Mouse (Mus musculus): ENCODE data around the gene Mmp23. TPM values are rescaled to one million over a fixed set of nuclear protein-coding genes. Genes with fewer than 3 reads are reported as not detected.

The Mmp23 gene
- polyA plus RNA-seq, 1 experiment from 2014 or later = 26.1 TPM

DNA sequence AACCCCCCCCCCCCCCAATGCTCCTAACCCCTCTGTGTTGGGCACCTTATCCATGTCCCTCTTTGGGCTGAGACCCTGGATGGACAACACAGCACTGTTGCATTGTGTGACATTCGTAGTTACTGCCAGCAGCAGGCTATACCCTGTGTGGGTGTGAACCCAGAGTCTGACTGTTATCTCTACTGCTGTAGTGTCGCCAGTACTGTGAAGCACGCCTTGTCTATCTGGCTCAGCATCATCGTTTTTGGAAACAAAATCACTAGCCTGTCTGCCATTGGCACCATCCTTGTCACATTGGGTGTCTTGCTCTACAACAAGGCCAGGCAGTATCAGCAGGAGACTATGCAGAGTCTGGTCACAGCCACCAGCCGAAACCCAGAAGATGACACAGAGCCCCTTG is 34.9 kb downstream of the Mmp23 start:
- Histone ChIP-seq H3K4me2 (no peak overlapping the region), H3K4me1 (no peaks in the 10 kb centered on the region), H3K9me3 (no peaks in the 10 kb centered on the region), H3K27ac (no peak overlapping the region), H3K4me3 (no peak overlapping the region), H3K36me3 (peaks cover 81% of the 10 kb centered on the region), H3K9ac (no peak overlapping the region), H3K27me3 (no peaks in the 10 kb centered on the region)
- ATAC-seq (ENCODE audit: insufficient number of reproducible peaks, insufficient read depth, low FRiP score, low TSS enrichment, low read depth) = no peak
- 96% methylated on average over 5 of the region's 5 CpGs for WGBS

- WGBS = 95% methylated on average over 3 of the region's 3 CpGs
- H3K9me3 ChIP-seq = no peaks in the 10 kb centered on the region
- H3K4me3 ChIP-seq = no peak overlapping the region
- no peaks in the 10 kb centered on the region for H3K4me1 ChIP-seq
- ATAC-seq (ENCODE audit: insufficient number of reproducible peaks, insufficient read depth, low FRiP score, low TSS enrichment, low read depth) = no peak
- H3K9ac ChIP-seq = no peak overlapping the region
- H3K27me3 ChIP-seq = no peaks in the 10 kb centered on the region
- peaks cover 79% of the 10 kb centered on the region for H3K36me3 ChIP-seq
- H3K4me2 ChIP-seq = no peak overlapping the region
- H3K27ac ChIP-seq = no peak overlapping the region
Observed at GRCm38 (mm10) chr4:155613264-155613663, 39.9 kb downstream of the Mmp23 start.

DNA sequence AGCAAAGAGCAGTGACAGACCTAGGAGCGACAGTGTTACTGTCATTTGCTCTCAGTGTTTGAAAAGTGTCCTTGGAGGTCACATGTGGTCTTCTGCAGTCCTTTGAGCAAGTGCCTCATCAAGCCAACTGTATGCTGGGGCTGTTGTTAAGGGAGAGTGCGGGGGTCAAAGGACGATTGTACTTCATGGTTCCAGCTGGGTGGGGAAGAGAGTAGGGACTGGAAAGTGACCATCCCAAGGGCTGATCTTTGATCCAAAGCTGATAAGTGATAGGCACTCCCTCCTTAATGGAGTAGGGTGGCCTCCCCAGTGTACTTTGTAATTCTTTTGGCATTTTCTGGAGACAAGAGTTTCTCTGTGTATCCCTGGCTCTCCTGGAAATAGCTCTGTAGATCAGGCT is 41.3 kb downstream of the Mmp23 start:
- no peak for ATAC-seq (ENCODE audit: insufficient number of reproducible peaks, insufficient read depth, low FRiP score, low TSS enrichment, low read depth)
- Histone ChIP-seq H3K4me1 (no peaks in the 10 kb centered on the region), H3K27ac (no peak overlapping the region), H3K4me2 (no peak overlapping the region), H3K9me3 (no peaks in the 10 kb centered on the region), H3K4me3 (no peak overlapping the region), H3K27me3 (no peaks in the 10 kb centered on the region), H3K36me3 (peaks cover 68% of the 10 kb centered on the region), H3K9ac (no peak overlapping the region)
- WGBS = 93% methylated on average over 3 of the region's 3 CpGs

- Histone ChIP-seq H3K4me3 (no peak overlapping the region), H3K4me1 (peaks cover 11% of the 10 kb centered on the region; the same call in 1 of the 2 replicates), H3K27ac (no peak overlapping the region), H3K27me3 (no peaks in the 10 kb centered on the region), H3K4me2 (no peak overlapping the region), H3K9ac (no peak overlapping the region), H3K9me3 (no peaks in the 10 kb centered on the region), H3K36me3 (peaks cover 45% of the 10 kb centered on the region)
- no peak for ATAC-seq (ENCODE audit: insufficient number of reproducible peaks, insufficient read depth, low FRiP score, low TSS enrichment, low read depth)
- WGBS = 85% methylated on average over 2 of the region's 2 CpGs
Observed at GRCm38 (mm10) chr4:155606825-155607224, 46.4 kb downstream of the Mmp23 start.

DNA sequence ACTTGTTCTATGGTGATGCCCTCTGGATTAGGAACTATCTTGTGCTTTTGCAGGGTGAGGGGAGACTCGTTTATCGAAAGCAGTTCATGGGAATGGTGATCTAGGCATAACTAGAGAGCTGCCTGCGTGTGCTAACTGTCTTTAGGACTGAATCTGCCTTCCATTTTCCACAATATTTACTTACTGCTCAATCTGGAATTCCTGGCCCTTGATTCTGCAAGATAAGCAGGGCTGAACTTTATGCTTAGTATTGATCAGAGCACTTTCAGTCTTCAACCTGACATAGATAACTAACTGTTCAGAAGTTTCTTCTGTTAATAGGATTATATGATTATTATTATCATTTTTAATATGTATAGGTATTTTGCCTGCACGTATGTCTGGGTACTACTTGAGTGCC is 48.1 kb downstream of the Mmp23 start:
- ATAC-seq (ENCODE audit: insufficient number of reproducible peaks, insufficient read depth, low FRiP score, low TSS enrichment, low read depth) = no peak
- H3K9ac ChIP-seq = no peak overlapping the region
- H3K4me3 ChIP-seq = no peak overlapping the region
- no peak overlapping the region for H3K4me2 ChIP-seq
- H3K27me3 ChIP-seq = no peaks in the 10 kb centered on the region
- no peaks in the 10 kb centered on the region for H3K9me3 ChIP-seq
- H3K27ac ChIP-seq = no peak overlapping the region
- 93% methylated on average over 4 of the region's 4 CpGs for WGBS
- H3K36me3 ChIP-seq = peaks cover 30% of the 10 kb centered on the region
- H3K4me1 ChIP-seq = peaks cover 11% of the 10 kb centered on the region; the same call in 1 of the 2 replicates

DNA sequence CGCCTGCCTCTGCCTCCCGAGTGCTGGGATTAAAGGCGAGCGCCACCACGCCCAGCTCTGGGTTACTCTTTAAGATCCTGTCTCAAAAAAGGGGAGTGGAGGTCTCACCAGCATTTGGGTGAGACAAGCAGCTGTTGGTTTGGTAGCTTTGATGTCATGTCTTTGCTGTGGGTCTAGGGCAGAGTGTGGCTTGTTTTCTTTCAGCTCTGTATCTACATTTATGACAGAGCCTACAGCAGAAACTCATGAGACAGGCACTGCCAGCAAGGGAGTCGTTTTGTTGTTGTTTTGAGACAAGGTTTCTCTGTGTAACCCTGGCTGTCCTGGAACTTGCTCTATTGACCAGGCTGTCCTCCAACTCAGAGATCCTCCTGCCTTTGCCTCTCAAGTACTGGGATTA is 49.4 kb downstream of the Mmp23 start:
- no peak for ATAC-seq (ENCODE audit: insufficient number of reproducible peaks, insufficient read depth, low FRiP score, low TSS enrichment, low read depth)
- H3K4me1 ChIP-seq = peaks cover 11% of the 10 kb centered on the region; the same call in 1 of the 2 replicates
- WGBS = 96% methylated on average over 6 of the region's 6 CpGs
- no peaks in the 10 kb centered on the region for H3K27me3 ChIP-seq
- no peak overlapping the region for H3K4me2 ChIP-seq
- no peak overlapping the region for H3K4me3 ChIP-seq
- H3K9ac ChIP-seq = no peak overlapping the region
- no peak overlapping the region for H3K27ac ChIP-seq
- no peaks in the 10 kb centered on the region for H3K9me3 ChIP-seq
- peaks cover 25% of the 10 kb centered on the region; the same call in 1 of the 2 replicates for H3K36me3 ChIP-seq

DNA sequence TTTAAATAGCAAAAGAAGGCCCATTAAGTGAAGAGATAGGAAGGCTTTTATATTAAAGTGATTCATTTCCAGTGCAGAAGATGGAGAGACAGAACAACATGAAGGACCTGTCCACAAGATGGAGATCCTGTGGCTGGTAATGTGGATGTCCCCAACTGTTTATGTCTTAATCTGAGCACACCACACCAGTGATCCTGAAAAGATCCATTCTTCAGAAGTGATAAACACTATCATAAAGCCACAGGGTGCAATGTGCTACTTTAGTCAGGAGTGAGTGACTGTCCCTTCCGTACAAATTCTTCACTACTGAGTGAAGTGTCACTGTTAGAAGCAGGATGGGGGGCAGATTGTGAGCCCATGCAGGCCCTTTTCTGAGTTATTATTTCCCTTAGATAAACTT is 50.4 kb downstream of the Mmp23 start:
- no peak for ATAC-seq (ENCODE audit: insufficient number of reproducible peaks, insufficient read depth, low FRiP score, low TSS enrichment, low read depth)
- Histone ChIP-seq H3K36me3 (peaks cover 25% of the 10 kb centered on the region; the same call in 1 of the 2 replicates), H3K4me3 (peak overlapping the region; percentile 97), H3K9ac (no peak overlapping the region), H3K4me1 (peaks cover 11% of the 10 kb centered on the region; the same call in 1 of the 2 replicates), H3K27me3 (no peaks in the 10 kb centered on the region), H3K27ac (no peak overlapping the region), H3K4me2 (peak overlapping the region; percentile 87), H3K9me3 (no peaks in the 10 kb centered on the region)
- 81% methylated on average over 1 of the region's 1 CpGs for WGBS

DNA sequence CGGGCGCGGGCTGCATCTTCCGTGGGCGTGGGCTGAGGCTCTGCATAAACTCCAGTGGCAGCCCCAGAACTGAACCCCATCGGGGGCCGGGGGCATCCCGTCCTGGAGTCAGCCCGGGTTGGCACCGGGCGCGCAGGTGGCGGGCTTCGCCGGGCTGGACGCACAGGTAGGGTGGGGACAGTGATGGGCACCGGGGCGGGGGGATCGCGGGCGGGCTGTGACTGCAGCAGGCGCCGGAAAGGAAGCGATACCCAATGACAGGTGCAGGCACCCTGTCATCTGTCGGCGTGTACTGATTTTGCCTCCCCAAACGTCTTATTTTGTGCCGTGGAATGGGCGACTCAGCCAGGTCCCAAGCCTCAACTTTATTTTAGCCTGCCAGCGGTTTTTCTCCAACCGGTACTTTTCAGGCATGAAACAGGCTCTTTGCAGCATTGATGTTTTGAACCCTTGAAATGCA is 51.2 kb downstream of the Mmp23 start:
- peaks cover 11% of the 10 kb centered on the region; the same call in 1 of the 2 replicates for H3K4me1 ChIP-seq
- peak overlapping the region; percentile 94 for H3K9ac ChIP-seq
- peaks cover 22% of the 10 kb centered on the region; the same call in 1 of the 2 replicates for H3K36me3 ChIP-seq
- H3K4me2 ChIP-seq = peak overlapping the region; percentile 87
- H3K4me3 ChIP-seq = peak overlapping the region; percentile 97
- ATAC-seq (ENCODE audit: insufficient number of reproducible peaks, insufficient read depth, low FRiP score, low TSS enrichment, low read depth) = no peak; the same call in 1 of the 2 replicates
- 1% methylated on average over 31 of the region's 31 CpGs for WGBS
- peak overlapping the region; percentile 99 for H3K27ac ChIP-seq
- H3K9me3 ChIP-seq = no peaks in the 10 kb centered on the region
- no peaks in the 10 kb centered on the region for H3K27me3 ChIP-seq

GRCm38 (mm10) chr4:155601091-155601996 is 51.8 kb downstream of the Mmp23 start, which contains the start of gene Slc35e2:
Gene Slc35e2 (plus strand): TSS chr4:155601416.
- H3K9me3 ChIP-seq = no peaks in the 10 kb centered on the region
- peak; percentile 94 for ATAC-seq (ENCODE audit: insufficient number of reproducible peaks, insufficient read depth, low FRiP score, low TSS enrichment, low read depth)
- peak within 1 kb of the TSS; percentile 94 for H3K9ac ChIP-seq
- peak within 1 kb of the TSS; percentile 99 for H3K27ac ChIP-seq
- H3K4me2 ChIP-seq = peak within 1 kb of the TSS; percentile 87
- no peaks in the 10 kb centered on the region for H3K27me3 ChIP-seq
- WGBS = under 1% methylated on average over 64 of the region's 65 CpGs
- H3K4me3 ChIP-seq = peak within 1 kb of the TSS; percentile 97
- H3K36me3 ChIP-seq = peaks cover 22% of the 10 kb centered on the region; the same call in 1 of the 2 replicates
- peaks cover 11% of the 10 kb centered on the region; the same call in 1 of the 2 replicates for H3K4me1 ChIP-seq

Other genes starting within 250 kb of the Mmp23 start
- 3.8 and 4.7 TPM in 2 replicates for gene Cfap74, start 244.2 kb downstream of the Mmp23 start, polyA plus RNA-seq (2015; fragmentation: Nextera tagmentation; extraction: Ambion mirVana)
- 0.31 and 0.40 TPM in 2 replicates for gene Tmem52, start 184.3 kb downstream of the Mmp23 start, polyA plus RNA-seq (2015; fragmentation: Nextera tagmentation; extraction: Ambion mirVana)
- gene Gnb1, start 162.0 kb downstream of the Mmp23 start, polyA plus RNA-seq (2015; fragmentation: Nextera tagmentation; extraction: Ambion mirVana) = 501 and 523 TPM in 2 replicates
- gene Nadk, start 91.0 kb downstream of the Mmp23 start, polyA plus RNA-seq (2015; fragmentation: Nextera tagmentation; extraction: Ambion mirVana) = 86.8 and 92.8 TPM in 2 replicates
- gene Slc35e2, start 52.0 kb downstream of the Mmp23 start, polyA plus RNA-seq (2015; fragmentation: Nextera tagmentation; extraction: Ambion mirVana) = 10.5 and 11.1 TPM in 2 replicates
- 73.9 and 76.4 TPM in 2 replicates for gene Cdk11b, start 28.5 kb downstream of the Mmp23 start, polyA plus RNA-seq (2015; fragmentation: Nextera tagmentation; extraction: Ambion mirVana)
- not detected in 2 replicates for gene Gm10563, start 8.0 kb downstream of the Mmp23 start, polyA plus RNA-seq (2015; fragmentation: Nextera tagmentation; extraction: Ambion mirVana)
- gene Mib2, start 15.8 kb upstream of the Mmp23 start, polyA plus RNA-seq (2015; fragmentation: Nextera tagmentation; extraction: Ambion mirVana) = 36.1 and 36.7 TPM in 2 replicates
- gene Fndc10, start 41.0 kb upstream of the Mmp23 start, polyA plus RNA-seq (2015; fragmentation: Nextera tagmentation; extraction: Ambion mirVana) = 6.5 and 8.7 TPM in 2 replicates
- 136 and 142 TPM in 2 replicates for gene Ssu72, start 51.4 kb upstream of the Mmp23 start, polyA plus RNA-seq (2015; fragmentation: Nextera tagmentation; extraction: Ambion mirVana)
- 1.2 and 1.4 TPM in 2 replicates for gene Tmem240, start 81.4 kb upstream of the Mmp23 start, polyA plus RNA-seq (2015; fragmentation: Nextera tagmentation; extraction: Ambion mirVana)
- gene Atad3a, start 107.7 kb upstream of the Mmp23 start, polyA plus RNA-seq (2015; fragmentation: Nextera tagmentation; extraction: Ambion mirVana) = 93.8 and 94.9 TPM in 2 replicates
- 8.6 and 9.6 TPM in 2 replicates for gene Vwa1, start 121.3 kb upstream of the Mmp23 start, polyA plus RNA-seq (2015; fragmentation: Nextera tagmentation; extraction: Ambion mirVana)
- 0.67 and 0.74 TPM in 2 replicates for gene Tmem88b, start 132.5 kb upstream of the Mmp23 start, polyA plus RNA-seq (2015; fragmentation: Nextera tagmentation; extraction: Ambion mirVana)
- gene Ankrd65, start 137.1 kb upstream of the Mmp23 start, polyA plus RNA-seq (2015; fragmentation: Nextera tagmentation; extraction: Ambion mirVana) = 0.24 TPM in 1 of 2 replicates, not detected in the other
- 195 and 229 TPM in 2 replicates for gene Mrpl20, start 149.5 kb upstream of the Mmp23 start, polyA plus RNA-seq (2015; fragmentation: Nextera tagmentation; extraction: Ambion mirVana)
- gene Ccnl2, start 159.1 kb upstream of the Mmp23 start, polyA plus RNA-seq (2015; fragmentation: Nextera tagmentation; extraction: Ambion mirVana) = 217 and 248 TPM in 2 replicates
- 131 and 150 TPM in 2 replicates for gene Aurkaip1, start 177.9 kb upstream of the Mmp23 start, polyA plus RNA-seq (2015; fragmentation: Nextera tagmentation; extraction: Ambion mirVana)
- gene Mxra8, start 186.3 kb upstream of the Mmp23 start, polyA plus RNA-seq (2015; fragmentation: Nextera tagmentation; extraction: Ambion mirVana) = 69.6 and 71.8 TPM in 2 replicates
- 4.0 and 5.4 TPM in 2 replicates for gene Dvl1, start 194.0 kb upstream of the Mmp23 start, polyA plus RNA-seq (2015; fragmentation: Nextera tagmentation; extraction: Ambion mirVana)
- gene Tas1r3, start 210.0 kb upstream of the Mmp23 start, polyA plus RNA-seq (2015; fragmentation: Nextera tagmentation; extraction: Ambion mirVana) = 0.55 and 0.62 TPM in 2 replicates
- gene Cptp, start 216.1 kb upstream of the Mmp23 start, polyA plus RNA-seq (2015; fragmentation: Nextera tagmentation; extraction: Ambion mirVana) = 15.6 and 16.4 TPM in 2 replicates
- 70.9 and 81.0 TPM in 2 replicates for gene Ints11, start 216.2 kb upstream of the Mmp23 start, polyA plus RNA-seq (2015; fragmentation: Nextera tagmentation; extraction: Ambion mirVana)
- gene Pusl1, start 238.4 kb upstream of the Mmp23 start, polyA plus RNA-seq (2015; fragmentation: Nextera tagmentation; extraction: Ambion mirVana) = 48.4 and 54.7 TPM in 2 replicates
- 21.1 and 21.6 TPM in 2 replicates for gene Acap3, start 238.4 kb upstream of the Mmp23 start, polyA plus RNA-seq (2015; fragmentation: Nextera tagmentation; extraction: Ambion mirVana)